Mouse (Mus musculus): ENCODE results near the gene Lman2l.

- TF ChIP-seq CTCF (IDR thresholded peaks at IDR 0.05; ENCODE audit: extremely low read depth, insufficient read depth, low read length) (no peak), POLR2A (IDR thresholded peaks at IDR 0.05; ENCODE audit: extremely low read depth, insufficient read depth, low read length) (peak; percentile 57; the same call in 1 of the 2 replicates)
Measured at GRCm38 (mm10) chr1:36444471-36445464, at the start of gene Lman2l.

All from cortical plate, adult 2 months (tissue).